Mouse (Mus musculus) stomach, embryonic 16.5 days (tissue): ENCODE measurements around the gene Fam213b. TPM values are rescaled to one million over a fixed set of nuclear protein-coding genes. Genes with fewer than 3 reads are reported as not detected.
A peak's percentile ranks its signal among the peaks of the same experiment; 100 is the strongest.

Experiments used
- ATAC-seq: fragments of 200-750 bp; cut with Nextera tagmentation; 2 replicates; pipeline ENCODE4 v1.8.0; 2017; ENCODE audit warnings: moderate number of reproducible peaks, moderate TSS enrichment; ENCODE audit not compliant: insufficient read depth, low FRiP score
- H3K27ac ChIP-seq: fragments of 300-500 bp; sonication (generic); 2 replicates; pipeline ENCODE4 v1.5.1; 2014; ENCODE audit warnings: low read length
- H3K27me3 ChIP-seq: fragments of 300-500 bp; sonication (generic); 2 replicates; pipeline ENCODE4 v1.6.1; 2014; ENCODE audit warnings: low read length, control low read depth, mixed read lengths; ENCODE audit not compliant: control insufficient read depth, insufficient read depth
- H3K36me3 ChIP-seq: fragments of 300-500 bp; sonication (generic); 2 replicates; pipeline ENCODE4 v1.6.1; 2014; ENCODE audit warnings: low read length; ENCODE audit not compliant: control insufficient read depth, insufficient read depth
- H3K4me1 ChIP-seq: fragments of 300-500 bp; sonication (generic); 2 replicates; pipeline ENCODE4 v1.6.1; 2014; ENCODE audit warnings: low read length, control low read depth, mixed read lengths; ENCODE audit not compliant: control insufficient read depth, insufficient read depth
- H3K4me2 ChIP-seq: fragments of 300-500 bp; sonication (generic); 2 replicates; pipeline ENCODE4 v1.6.1; 2014; ENCODE audit warnings: low read depth, low read length, mixed read lengths
- H3K4me3 ChIP-seq: fragments of 300-500 bp; sonication (generic); replicated peaks from 2 replicates; pipeline ENCODE4 v1.5.1; 2014; ENCODE audit warnings: mild to moderate bottlenecking, low read length
- H3K9ac ChIP-seq: fragments of 300-500 bp; sonication (generic); 2 replicates; pipeline ENCODE4 v1.6.1; 2014; ENCODE audit warnings: low read length
- H3K9me3 ChIP-seq: fragments of 300-500 bp; sonication (generic); replicated peaks from 2 replicates; pipeline ENCODE4 v1.6.1; 2016; ENCODE audit warnings: low read length, control low read depth; ENCODE audit not compliant: control insufficient read depth
- WGBS: fragments of 180-500 bp; shearing (Covaris S2); extraction: QIAGEN DNeasy Blood & Tissue Kit; methylation state at CpG from one replicate; pipeline ENCODE4 v1.1.7; 2014; 5-methylcytosine and 5-hydroxymethylcytosine counted together
- polyA plus RNA-seq: library from polyadenylated mRNA; unstranded; fragments of >200 nt; fragmentation: Nextera tagmentation; extraction: Ambion mirVana; gene quantifications from 2 replicates; pipeline ENCODE4 v1.2.1, GENCODE M21; 2015

The Fam213b gene
- polyA plus RNA-seq, 1 experiment from 2014 or later = 34.1 TPM

GRCm38 (mm10) chr4:154926969-154927898, 28.3 kb upstream of the Fam213b start:
- ATAC-seq = peak; percentile 23; the same call in 1 of the 2 replicates
- peak overlapping the region; percentile 60 for H3K9ac ChIP-seq
- no peaks in the 10 kb centered on the region for H3K27me3 ChIP-seq
- H3K27ac ChIP-seq = peak overlapping the region; percentile 74
- no peaks in the 10 kb centered on the region for H3K36me3 ChIP-seq
- H3K4me3 ChIP-seq = peak overlapping the region; percentile 39
- no peaks in the 10 kb centered on the region for H3K9me3 ChIP-seq
- 54% methylated on average over 9 of the region's 9 CpGs for WGBS
- peak overlapping the region; percentile 50 for H3K4me2 ChIP-seq
- H3K4me1 ChIP-seq = peaks cover 13% of the 10 kb centered on the region

DNA sequence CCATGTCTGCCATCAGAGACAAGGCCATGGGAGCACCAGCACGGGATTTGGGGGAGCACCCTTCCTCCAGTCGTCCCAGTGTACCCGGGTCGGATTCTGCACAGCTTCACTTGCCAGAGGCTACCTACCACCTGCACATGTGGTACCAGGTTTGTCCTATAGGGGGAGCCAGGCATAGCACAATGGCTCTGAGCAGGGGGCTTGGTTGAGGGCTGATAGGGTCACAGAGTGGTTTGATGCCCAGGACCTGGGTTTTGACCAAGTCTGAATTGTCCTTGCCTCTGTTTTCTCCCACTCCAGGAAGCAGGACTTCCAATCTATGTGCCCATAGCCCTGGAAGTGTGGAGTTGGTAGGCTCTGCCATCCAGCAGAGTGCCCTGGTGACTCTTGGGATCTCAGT, 26.5 kb upstream of the Fam213b start:
- H3K27ac ChIP-seq = no peak overlapping the region
- H3K4me2 ChIP-seq = no peak overlapping the region
- 55% methylated on average over 4 of the region's 4 CpGs for WGBS
- no peak overlapping the region for H3K9ac ChIP-seq
- H3K27me3 ChIP-seq = no peaks in the 10 kb centered on the region
- H3K36me3 ChIP-seq = no peaks in the 10 kb centered on the region
- H3K4me1 ChIP-seq = peaks cover 13% of the 10 kb centered on the region
- ATAC-seq = no peak
- H3K4me3 ChIP-seq = no peak overlapping the region
- no peaks in the 10 kb centered on the region for H3K9me3 ChIP-seq

GRCm38 (mm10) chr4:154922931-154923330, 24.0 kb upstream of the Fam213b start:
- Histone ChIP-seq H3K9me3 (no peaks in the 10 kb centered on the region), H3K9ac (no peak overlapping the region), H3K27me3 (no peaks in the 10 kb centered on the region), H3K4me3 (no peak overlapping the region), H3K36me3 (no peaks in the 10 kb centered on the region), H3K27ac (no peak overlapping the region), H3K4me1 (peaks cover 4% of the 10 kb centered on the region; the same call in 1 of the 2 replicates), H3K4me2 (no peak overlapping the region)
- 74% methylated on average over 5 of the region's 5 CpGs for WGBS
- ATAC-seq = no peak

GRCm38 (mm10) chr4:154922291-154922690, 23.4 kb upstream of the Fam213b start:
- no peak overlapping the region for H3K4me3 ChIP-seq
- H3K9me3 ChIP-seq = no peaks in the 10 kb centered on the region
- ATAC-seq = no peak
- H3K4me2 ChIP-seq = no peak overlapping the region
- H3K4me1 ChIP-seq = no peaks in the 10 kb centered on the region
- H3K27me3 ChIP-seq = no peaks in the 10 kb centered on the region
- 82% methylated on average over 4 of the region's 4 CpGs for WGBS
- no peaks in the 10 kb centered on the region for H3K36me3 ChIP-seq
- H3K27ac ChIP-seq = no peak overlapping the region
- H3K9ac ChIP-seq = no peak overlapping the region

GRCm38 (mm10) chr4:154916662-154917061, 17.7 kb upstream of the Fam213b start:
- Histone ChIP-seq H3K4me2 (no peak overlapping the region), H3K4me1 (no peaks in the 10 kb centered on the region; the same call in 1 of the 2 replicates), H3K9ac (no peak overlapping the region), H3K36me3 (no peaks in the 10 kb centered on the region), H3K27ac (no peak overlapping the region), H3K27me3 (no peaks in the 10 kb centered on the region), H3K9me3 (no peaks in the 10 kb centered on the region), H3K4me3 (no peak overlapping the region)
- ATAC-seq = no peak
- WGBS = 78% methylated on average over 4 of the region's 4 CpGs

GRCm38 (mm10) chr4:154915286-154915685, 16.4 kb upstream of the Fam213b start:
- 77% methylated on average over 10 of the region's 10 CpGs for WGBS
- no peak for ATAC-seq
- no peak overlapping the region for H3K27ac ChIP-seq

DNA sequence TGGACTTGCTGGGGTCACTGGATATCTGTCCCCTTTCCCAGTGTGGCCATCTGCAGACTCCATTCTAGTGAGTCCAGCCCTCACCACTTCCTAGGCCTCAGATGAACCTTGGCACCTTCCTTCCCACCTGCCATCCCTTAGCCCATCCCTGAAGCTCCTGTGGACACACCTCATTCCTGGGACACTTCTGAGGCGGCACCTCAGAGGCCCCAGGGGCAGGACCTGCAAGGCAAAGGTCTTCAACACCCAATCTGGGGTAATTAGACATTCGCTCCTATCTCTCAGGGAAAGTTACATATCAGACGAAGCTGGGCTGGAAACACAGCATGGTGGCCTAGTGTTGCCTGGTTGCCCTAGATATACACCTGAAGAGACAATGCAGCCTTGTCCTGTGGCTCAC, 15.8 kb upstream of the Fam213b start:
- Histone ChIP-seq H3K27me3 (no peaks in the 10 kb centered on the region), H3K9ac (no peak overlapping the region), H3K4me2 (no peak overlapping the region), H3K36me3 (no peaks in the 10 kb centered on the region), H3K27ac (no peak overlapping the region), H3K4me1 (peaks cover 14% of the 10 kb centered on the region), H3K4me3 (no peak overlapping the region), H3K9me3 (no peaks in the 10 kb centered on the region)
- no peak for ATAC-seq
- 71% methylated on average over 3 of the region's 3 CpGs for WGBS

More at GRCm38 (mm10) chr4:154915286-154915685, 16.4 kb upstream of the Fam213b start:
- Histone ChIP-seq H3K27me3 (no peaks in the 10 kb centered on the region), H3K4me2 (no peak overlapping the region), H3K36me3 (no peaks in the 10 kb centered on the region), H3K4me3 (no peak overlapping the region), H3K9me3 (no peaks in the 10 kb centered on the region), H3K4me1 (peaks cover 13% of the 10 kb centered on the region), H3K9ac (no peak overlapping the region)

DNA sequence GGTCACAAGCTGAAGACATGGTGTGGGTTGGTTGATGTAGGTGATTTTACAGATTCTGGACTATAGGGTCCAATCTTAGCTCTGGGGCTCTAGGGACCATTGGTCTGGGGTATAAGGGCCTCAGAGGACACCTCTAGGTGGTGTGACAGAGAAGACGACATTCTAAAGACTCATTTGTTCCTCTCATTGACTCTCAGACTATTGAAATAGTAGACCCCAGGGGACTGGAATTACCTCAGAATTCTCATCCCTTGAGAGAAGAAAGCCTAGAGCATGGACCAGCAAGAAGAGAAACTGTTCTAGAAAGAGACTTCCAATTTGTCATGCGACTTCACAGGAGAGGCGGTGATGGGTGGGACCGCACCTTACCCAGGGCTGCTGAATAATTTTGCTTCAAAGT, 15.3 kb upstream of the Fam213b start:
- H3K4me2 ChIP-seq = no peak overlapping the region
- H3K9me3 ChIP-seq = no peaks in the 10 kb centered on the region
- H3K27me3 ChIP-seq = no peaks in the 10 kb centered on the region
- no peak for ATAC-seq
- H3K9ac ChIP-seq = no peak overlapping the region
- no peaks in the 10 kb centered on the region for H3K36me3 ChIP-seq
- H3K27ac ChIP-seq = no peak overlapping the region
- peaks cover 14% of the 10 kb centered on the region for H3K4me1 ChIP-seq
- no peak overlapping the region for H3K4me3 ChIP-seq
- WGBS = 96% methylated on average over 4 of the region's 4 CpGs

DNA sequence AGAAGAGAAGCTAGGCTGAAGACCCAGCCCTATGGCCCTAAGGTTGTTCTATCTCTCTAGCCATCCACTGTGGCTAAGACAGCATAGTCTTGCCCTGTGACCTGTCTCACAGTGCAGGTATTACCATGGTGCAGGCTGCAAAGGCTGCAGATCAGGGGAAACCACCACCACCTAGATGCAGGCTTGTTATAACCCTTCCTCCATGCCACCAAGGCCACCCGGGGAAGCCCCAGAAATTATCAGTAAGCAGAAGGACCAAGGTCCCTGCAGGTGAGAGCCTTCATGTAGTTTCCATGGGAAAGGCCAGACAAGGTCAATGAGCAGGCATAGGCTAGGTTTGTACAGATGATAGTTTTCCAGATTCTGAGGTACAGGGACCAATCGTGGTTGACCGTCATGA, 14.9 kb upstream of the Fam213b start:
- H3K27ac ChIP-seq = no peak overlapping the region
- no peaks in the 10 kb centered on the region for H3K36me3 ChIP-seq
- peaks cover 14% of the 10 kb centered on the region for H3K4me1 ChIP-seq
- no peak overlapping the region for H3K4me3 ChIP-seq
- H3K9ac ChIP-seq = no peak overlapping the region
- H3K4me2 ChIP-seq = no peak overlapping the region
- ATAC-seq = no peak
- no peaks in the 10 kb centered on the region for H3K27me3 ChIP-seq
- WGBS = 93% methylated on average over 3 of the region's 3 CpGs
- no peaks in the 10 kb centered on the region for H3K9me3 ChIP-seq
